Mouse (Mus musculus): ENCODE data around the gene Foxn3. TPM values are rescaled to one million over a fixed set of nuclear protein-coding genes. Genes with fewer than 3 reads are reported as not detected.

Gene Foxn3
- total and polyA plus RNA-seq, 3 experiments: 9.7 to 26.8 (median 11.0) TPM

- Histone ChIP-seq H3K27ac (ENCODE audit: insufficient read depth, low read depth) (no peak overlapping the region), H3K4me3 (replicated peaks in 1 of 3; ENCODE audit: low read depth in 2 of 3, low read length in 2 of 3, poor library complexity in 1 of 3) (no peak overlapping the region), H3K4me2 (ENCODE audit: insufficient read depth, low read depth, poor library complexity, severe bottlenecking) (no peak overlapping the region), H3K9ac (ENCODE audit: insufficient read depth, low read depth) (no peak overlapping the region), H3K79me2 (replicated peaks; ENCODE audit: control insufficient read depth, extremely low read depth, insufficient read depth, poor library complexity, severe bottlenecking) (peaks cover 8% of the 10 kb centered on the region; the same call in 1 of the 2 replicates), H3K9me3 (replicated peaks; ENCODE audit: low read length) (no peaks in the 10 kb centered on the region), H3K27me3 (replicated peaks) (no peaks in the 10 kb centered on the region), H3K36me3 (replicated peaks in 1 of 2; ENCODE audit: control insufficient read depth in 1 of 2, insufficient read depth in 1 of 2, low read length in 1 of 2) (peaks cover 0 to 54% of the 10 kb centered on the region in 2 experiments), H3K4me1 (ENCODE audit: control insufficient read depth in 1 of 2, insufficient read depth in 2 of 2) (peaks cover 4 to 33% of the 10 kb centered on the region in 2 experiments; a peak in 3 of 4 replicates)
- in situ Hi-C loops (cut with MboI; ENCODE audit: low pct_ligation_motif_present, low pct_unique_long_range_greater_than_20kb, low sequenced_read_pairs) (no loop called here), dilution Hi-C loops (cut with MboI; ENCODE audit: extremely low pct_ligation_motif_present, extremely low pct_unique_long_range_greater_than_20kb, low sequenced_read_pairs) (no loop called here)
- no peak for TF ChIP-seq UBTF (IDR thresholded peaks at IDR 0.05; ENCODE audit: low read depth, low read length)
- no peak for TF ChIP-seq POLR2AphosphoS2 (IDR thresholded peaks at IDR 0.05; ENCODE audit: low read depth, low read length)
- TF ChIP-seq KAT2A (IDR thresholded peaks at IDR 0.05; ENCODE audit: insufficient replicate concordance, low read length): no peak
- TF ChIP-seq NRF1 (IDR thresholded peaks at IDR 0.05; ENCODE audit: low read depth, low read length): no peak
- TF ChIP-seq TBP (conservative IDR thresholded peaks at IDR 0.05; ENCODE audit: low read depth, low read length): no peak
- TF ChIP-seq HCFC1 (IDR thresholded peaks at IDR 0.05; ENCODE audit: low read depth, low read length): no peak
- no peak for TF ChIP-seq CHD1 (IDR thresholded peaks at IDR 0.05; ENCODE audit: low read depth, low read length)
- no peak for TF ChIP-seq MAFK (IDR thresholded peaks at IDR 0.05; ENCODE audit: insufficient replicate concordance, low read length)
- TF ChIP-seq TCF12 (IDR thresholded peaks at IDR 0.05; ENCODE audit: low read depth, low read length): no peak
- TF ChIP-seq ZMIZ1 (IDR thresholded peaks at IDR 0.05; ENCODE audit: low read depth, low read length): no peak
- no peak for TF ChIP-seq CTCF (conservative IDR thresholded peaks at IDR 0.05 in 1 of 2, IDR thresholded peaks at IDR 0.05 in 1 of 2; ENCODE audit: low read depth in 2 of 2, low read length in 2 of 2)
- no peak for TF ChIP-seq E2F4 (IDR thresholded peaks at IDR 0.05; ENCODE audit: insufficient replicate concordance, low read depth, low read length)
- TF ChIP-seq MXI1 (IDR thresholded peaks at IDR 0.05; ENCODE audit: low read depth, low read length): no peak
- TF ChIP-seq ZNF384 (IDR thresholded peaks at IDR 0.05; ENCODE audit: low read depth, low read length): no peak
- no peak for TF ChIP-seq MEF2A (IDR thresholded peaks at IDR 0.05; ENCODE audit: borderline replicate concordance, low read depth, low read length)
- no peak for TF ChIP-seq ZKSCAN1 (IDR thresholded peaks at IDR 0.05; ENCODE audit: borderline replicate concordance, low read depth, low read length)
- DNase-seq (ENCODE audit: extremely low read depth): no peak
Measured at GRCm38 (mm10) chr12:99352583-99352982, 210.8 kb downstream of the Foxn3 start.

- TF ChIP-seq POLR2AphosphoS2 (IDR thresholded peaks at IDR 0.05; ENCODE audit: low read depth, low read length) (no peak), RCOR1 (conservative IDR thresholded peaks at IDR 0.05; ENCODE audit: low read depth, low read length) (no peak)
- dilution Hi-C loops (cut with MboI; ENCODE audit: extremely low pct_ligation_motif_present, extremely low pct_unique_long_range_greater_than_20kb, low sequenced_read_pairs) (no loop called here), in situ Hi-C loops (cut with MboI; ENCODE audit: low pct_ligation_motif_present, low pct_unique_long_range_greater_than_20kb, low sequenced_read_pairs) (no loop called here)
- Histone ChIP-seq H3K27ac (ENCODE audit: insufficient read depth, low read depth) (no peak overlapping the region), H3K9ac (ENCODE audit: insufficient read depth, low read depth) (no peak overlapping the region), H3K4me3 (replicated peaks in 1 of 3; ENCODE audit: low read depth in 2 of 3, low read length in 2 of 3, poor library complexity in 1 of 3) (no peak overlapping the region), H3K9me3 (replicated peaks; ENCODE audit: low read length) (no peaks in the 10 kb centered on the region), H3K4me1 (ENCODE audit: control insufficient read depth in 1 of 2, insufficient read depth in 2 of 2) (peaks cover 4 to 29% of the 10 kb centered on the region in 2 experiments; a peak in 3 of 4 replicates), H3K4me2 (ENCODE audit: insufficient read depth, low read depth, poor library complexity, severe bottlenecking) (no peak overlapping the region), H3K36me3 (replicated peaks in 1 of 2; ENCODE audit: control insufficient read depth in 1 of 2, insufficient read depth in 1 of 2, low read length in 1 of 2) (peaks cover 0 to 57% of the 10 kb centered on the region in 2 experiments), H3K27me3 (replicated peaks) (no peaks in the 10 kb centered on the region), H3K79me2 (replicated peaks; ENCODE audit: control insufficient read depth, extremely low read depth, insufficient read depth, poor library complexity, severe bottlenecking) (peaks cover 8% of the 10 kb centered on the region; the same call in 1 of the 2 replicates)
- DNase-seq (ENCODE audit: extremely low read depth): no peak
Measured at GRCm38 (mm10) chr12:99352136-99352535, 211.2 kb downstream of the Foxn3 start.

Measured in CH12.LX (cell line).